8 mouse cellular contexts compared by ENCODE assay signal in genomic region chr16:10843486-10844318, GRCm38 (mm10). TPM values are rescaled to one million over a fixed set of nuclear protein-coding genes. Genes with fewer than 3 reads are reported as not detected.
DNase-seq lines count a peak whose midpoint lies in the region; ATAC-seq lines count a peak whose summit lies in the region.

No protein-coding gene starts in this region.

- 29% methylated on average over 18 of the region's 18 CpGs for WGBS in forebrain, embryonic 16.5 days
- 15% methylated on average over 18 of the region's 18 CpGs for WGBS in intestine, embryonic 14.5 days
- WGBS in neural tube, embryonic 12.5 days, result 27% methylated on average over 18 of the region's 18 CpGs

- peak overlapping the region; percentile 27 for H3K4me2 ChIP-seq in forebrain, embryonic 16.5 days (ENCODE audit: low read length)
- peak overlapping the region; percentile 41 for H3K4me2 ChIP-seq in intestine, embryonic 14.5 days (ENCODE audit: low read length)
- H3K4me2 ChIP-seq in neural tube, embryonic 12.5 days (replicated peaks), result peak overlapping the region; percentile 44

- ATAC-seq in activated CD4-positive, CD25-positive, alpha-beta regulatory T cell, adult 4 months, result peak; percentile 84
- peak; percentile 45; the same call in 1 of the 2 replicates for ATAC-seq in forebrain, embryonic 16.5 days
- no peak for ATAC-seq in intestine, embryonic 14.5 days (replicated peaks; ENCODE audit: low FRiP score, low TSS enrichment, low read depth)
- ATAC-seq in neural tube, embryonic 12.5 days (ENCODE audit: low FRiP score, low read depth), result no peak

- no peak overlapping the region for H3K4me3 ChIP-seq in forebrain, embryonic 16.5 days (replicated peaks; ENCODE audit: low read length)
- H3K4me3 ChIP-seq in intestine, embryonic 14.5 days (ENCODE audit: low read depth, low read length), result no peak overlapping the region
- H3K4me3 ChIP-seq in neural tube, embryonic 12.5 days, result no peak overlapping the region

- H3K27me3 ChIP-seq in forebrain, embryonic 16.5 days (replicated peaks; ENCODE audit: control insufficient read depth, insufficient read depth, low read length), result no peaks in the 10 kb centered on the region
- no peaks in the 10 kb centered on the region for H3K27me3 ChIP-seq in intestine, embryonic 14.5 days (replicated peaks; ENCODE audit: control insufficient read depth, insufficient read depth, low read length)
- H3K27me3 ChIP-seq in neural tube, embryonic 12.5 days (replicated peaks), result no peaks in the 10 kb centered on the region

- H3K9ac ChIP-seq in forebrain, embryonic 16.5 days (replicated peaks; ENCODE audit: low read depth, low read length), result peak overlapping the region; percentile 18; the same call in 1 of the 2 replicates
- H3K9ac ChIP-seq in intestine, embryonic 14.5 days (ENCODE audit: low read length), result peak overlapping the region; percentile 14; the same call in 1 of the 2 replicates
- no peak overlapping the region for H3K9ac ChIP-seq in neural tube, embryonic 12.5 days

- H3K4me1 ChIP-seq in forebrain, embryonic 16.5 days (replicated peaks; ENCODE audit: control insufficient read depth, insufficient read depth, low read length), result peaks cover 7% of the 10 kb centered on the region; the same call in 1 of the 2 replicates
- peaks cover 11% of the 10 kb centered on the region for H3K4me1 ChIP-seq in intestine, embryonic 14.5 days (replicated peaks; ENCODE audit: control insufficient read depth, insufficient read depth, low read length)
- peaks cover 4% of the 10 kb centered on the region; the same call in 1 of the 2 replicates for H3K4me1 ChIP-seq in neural tube, embryonic 12.5 days

- DNase-seq in CD4-positive helper T cell, adult 2 months (ENCODE audit: low read depth, low spot score), result peak; percentile 88
- DNase-seq in intestine, embryonic 14.5 days (ENCODE audit: low spot score), result no peak
- peak; percentile 53 to 57 for DNase-seq in lung, adult 18-20 months
- no peak for DNase-seq in ovary, postnatal 14 days (ENCODE audit: low spot score)
- no peak for DNase-seq in urinary bladder, postnatal 14 days (ENCODE audit: low spot score)

- no peaks in the 10 kb centered on the region for H3K36me3 ChIP-seq in forebrain, embryonic 16.5 days (ENCODE audit: control insufficient read depth, insufficient read depth)
- H3K36me3 ChIP-seq in intestine, embryonic 14.5 days (ENCODE audit: control insufficient read depth, insufficient read depth, low read length), result no peaks in the 10 kb centered on the region
- no peaks in the 10 kb centered on the region for H3K36me3 ChIP-seq in neural tube, embryonic 12.5 days

- no peaks in the 10 kb centered on the region for H3K9me3 ChIP-seq in forebrain, embryonic 16.5 days (ENCODE audit: control insufficient read depth, low read length)
- no peaks in the 10 kb centered on the region for H3K9me3 ChIP-seq in intestine, embryonic 14.5 days (ENCODE audit: control insufficient read depth, low read length)
- no peaks in the 10 kb centered on the region for H3K9me3 ChIP-seq in neural tube, embryonic 12.5 days

- no peak overlapping the region for H3K27ac ChIP-seq in forebrain, embryonic 16.5 days (ENCODE audit: low read length)
- 0 out of 2 replicates have a peak overlapping the region, but pooled peaks have one; percentile 13 for H3K27ac ChIP-seq in intestine, embryonic 14.5 days (ENCODE audit: low read depth)
- H3K27ac ChIP-seq in neural tube, embryonic 12.5 days, result no peak overlapping the region

RNA-seq across cellular contexts. Expression of gene Rmi2, which starts 8.8 kb away (rescaled TPM):
- polyA plus RNA-seq in activated CD4-positive, CD25-positive, alpha-beta regulatory T cell, adult 4 months (2017; shearing (Covaris generic)), result 1 to 10 TPM; 1.3 to 1.9 TPM
- 0.75 and 0.94 TPM in 2 replicates for polyA plus RNA-seq in forebrain, embryonic 16.5 days (2015; fragmentation: Nextera tagmentation; extraction: Ambion mirVana)
- polyA plus RNA-seq in intestine, embryonic 14.5 days (2014; fragmentation: Nextera tagmentation; extraction: Ambion mirVana), result 3.7 and 3.9 TPM in 2 replicates
- 1.9 and 2.8 TPM in 2 replicates for polyA plus RNA-seq in neural tube, embryonic 12.5 days (2016; fragmentation: Nextera tagmentation; extraction: Ambion mirVana)

RNA-seq across cellular contexts. Expression of gene Gm11172, which starts 31.0 kb away (rescaled TPM):
- not detected for polyA plus RNA-seq in activated CD4-positive, CD25-positive, alpha-beta regulatory T cell, adult 4 months (2017; shearing (Covaris generic))
- polyA plus RNA-seq in forebrain, embryonic 16.5 days (2015; fragmentation: Nextera tagmentation; extraction: Ambion mirVana), result not detected in 2 replicates
- polyA plus RNA-seq in intestine, embryonic 14.5 days (2014; fragmentation: Nextera tagmentation; extraction: Ambion mirVana), result not detected in 2 replicates
- polyA plus RNA-seq in neural tube, embryonic 12.5 days (2016; fragmentation: Nextera tagmentation; extraction: Ambion mirVana), result not detected in 2 replicates

RNA-seq across cellular contexts. Expression of gene Prm1, which starts 38.1 kb away (rescaled TPM):
- under 1 TPM in 1 of 2 experiments, not detected in 1; 0.77 TPM for polyA plus RNA-seq in activated CD4-positive, CD25-positive, alpha-beta regulatory T cell, adult 4 months (2017; shearing (Covaris generic))
- not detected in 2 replicates for polyA plus RNA-seq in forebrain, embryonic 16.5 days (2015; fragmentation: Nextera tagmentation; extraction: Ambion mirVana)
- not detected in 2 replicates for polyA plus RNA-seq in intestine, embryonic 14.5 days (2014; fragmentation: Nextera tagmentation; extraction: Ambion mirVana)
- polyA plus RNA-seq in neural tube, embryonic 12.5 days (2016; fragmentation: Nextera tagmentation; extraction: Ambion mirVana), result not detected in 2 replicates

RNA-seq across cellular contexts. Expression of gene Prm2, which starts 47.8 kb away (rescaled TPM):
- polyA plus RNA-seq in activated CD4-positive, CD25-positive, alpha-beta regulatory T cell, adult 4 months (2017; shearing (Covaris generic)), result not detected
- not detected in 2 replicates for polyA plus RNA-seq in forebrain, embryonic 16.5 days (2015; fragmentation: Nextera tagmentation; extraction: Ambion mirVana)
- not detected in 2 replicates for polyA plus RNA-seq in intestine, embryonic 14.5 days (2014; fragmentation: Nextera tagmentation; extraction: Ambion mirVana)
- not detected in 2 replicates for polyA plus RNA-seq in neural tube, embryonic 12.5 days (2016; fragmentation: Nextera tagmentation; extraction: Ambion mirVana)

RNA-seq across cellular contexts. Expression of gene Prm3, which starts 53.0 kb away (rescaled TPM):
- not detected for polyA plus RNA-seq in activated CD4-positive, CD25-positive, alpha-beta regulatory T cell, adult 4 months (2017; shearing (Covaris generic))
- not detected in 2 replicates for polyA plus RNA-seq in forebrain, embryonic 16.5 days (2015; fragmentation: Nextera tagmentation; extraction: Ambion mirVana)
- polyA plus RNA-seq in intestine, embryonic 14.5 days (2014; fragmentation: Nextera tagmentation; extraction: Ambion mirVana), result not detected in 2 replicates
- polyA plus RNA-seq in neural tube, embryonic 12.5 days (2016; fragmentation: Nextera tagmentation; extraction: Ambion mirVana), result not detected in 2 replicates

Comparison
In these comparisons a context has a peak if more than half of its experiments do, and no peak if none do; other contexts are left out.
1. DNase-seq: peak in CD4-positive helper T cell, adult 2 months (single experiment) and lung, adult 18-20 months (2 of 2); none in intestine, embryonic 14.5 days (single experiment), ovary, postnatal 14 days (single experiment) and urinary bladder, postnatal 14 days (single experiment).
2. ATAC-seq: peak in activated CD4-positive, CD25-positive, alpha-beta regulatory T cell, adult 4 months (single experiment) and forebrain, embryonic 16.5 days (single experiment); none in intestine, embryonic 14.5 days (single experiment) and neural tube, embryonic 12.5 days (single experiment).
3. Peak in every context shown above with its lines, with median percentiles within 50 percentile points of each other: H3K4me2 ChIP-seq.